Mouse (Mus musculus): Measurements from ENCODE around the gene Thbs1. TPM values are rescaled to one million over a fixed set of nuclear protein-coding genes. Genes with fewer than 3 reads are reported as not detected.

The Thbs1 gene
- polyA plus RNA-seq, 1 experiment from 2014 or later, result 26.5 TPM

- H3K9me3 ChIP-seq (ENCODE audit: control insufficient read depth, low read length), result no peaks in the 10 kb centered on the region
- no peak for ATAC-seq (ENCODE audit: insufficient number of reproducible peaks, insufficient read depth, low FRiP score, low read depth)
- H3K4me1 ChIP-seq (ENCODE audit: control insufficient read depth in 2 of 2, insufficient read depth in 2 of 2, low read length in 2 of 2), result no peaks in the 10 kb centered on the region; a peak in 2 of 4 replicates
- no peak overlapping the region for H3K27ac ChIP-seq (replicated peaks in 1 of 2; ENCODE audit: control insufficient read depth in 1 of 2, insufficient read depth in 1 of 2, low read depth in 2 of 2, low read length in 2 of 2)
- H3K9ac ChIP-seq (ENCODE audit: low read length), result no peak overlapping the region
- H3K4me2 ChIP-seq (ENCODE audit: low read length), result no peak overlapping the region
- H3K36me3 ChIP-seq (ENCODE audit: control insufficient read depth, insufficient read depth, low read length), result peaks cover 99% of the 10 kb centered on the region
- WGBS, result 90% methylated on average over 7 of the region's 7 CpGs
- no peak overlapping the region for H3K4me3 ChIP-seq (ENCODE audit: control insufficient read depth in 1 of 2, insufficient read depth in 1 of 2, low read depth in 1 of 2, low read length in 2 of 2)
- no peaks in the 10 kb centered on the region for H3K27me3 ChIP-seq (ENCODE audit: control insufficient read depth, insufficient read depth, low read length)
These were observed 9.1 kb downstream of the Thbs1 start for GRCm38 (mm10) chr2:118120751-118121150.

- no peaks in the 10 kb centered on the region for H3K27me3 ChIP-seq (ENCODE audit: control insufficient read depth, insufficient read depth, low read length)
- 89% methylated on average over 6 of the region's 6 CpGs for WGBS
- ATAC-seq (ENCODE audit: insufficient number of reproducible peaks, insufficient read depth, low FRiP score, low read depth), result no peak
- H3K4me1 ChIP-seq (ENCODE audit: control insufficient read depth in 2 of 2, insufficient read depth in 2 of 2, low read length in 2 of 2), result no peaks in the 10 kb centered on the region; a peak in 2 of 4 replicates
- no peak overlapping the region for H3K4me2 ChIP-seq (ENCODE audit: low read length)
- no peak overlapping the region for H3K4me3 ChIP-seq (ENCODE audit: control insufficient read depth in 1 of 2, insufficient read depth in 1 of 2, low read depth in 1 of 2, low read length in 2 of 2)
- H3K9me3 ChIP-seq (ENCODE audit: control insufficient read depth, low read length), result no peaks in the 10 kb centered on the region
- H3K27ac ChIP-seq (replicated peaks in 1 of 2; ENCODE audit: control insufficient read depth in 1 of 2, insufficient read depth in 1 of 2, low read depth in 2 of 2, low read length in 2 of 2), result no peak overlapping the region
- peaks cover 88% of the 10 kb centered on the region for H3K36me3 ChIP-seq (ENCODE audit: control insufficient read depth, insufficient read depth, low read length)
- no peak overlapping the region for H3K9ac ChIP-seq (ENCODE audit: low read length)
These were observed 10.6 kb downstream of the Thbs1 start for GRCm38 (mm10) chr2:118122291-118122690.

- Histone ChIP-seq H3K4me1 (ENCODE audit: control insufficient read depth in 2 of 2, insufficient read depth in 2 of 2, low read length in 2 of 2) (no peaks in the 10 kb centered on the region), H3K36me3 (ENCODE audit: control insufficient read depth, insufficient read depth, low read length) (peaks cover 74% of the 10 kb centered on the region), H3K4me3 (ENCODE audit: control insufficient read depth in 1 of 2, insufficient read depth in 1 of 2, low read depth in 1 of 2, low read length in 2 of 2) (no peak overlapping the region), H3K27ac (replicated peaks in 1 of 2; ENCODE audit: control insufficient read depth in 1 of 2, insufficient read depth in 1 of 2, low read depth in 2 of 2, low read length in 2 of 2) (no peak overlapping the region), H3K9ac (ENCODE audit: low read length) (no peak overlapping the region), H3K27me3 (ENCODE audit: control insufficient read depth, insufficient read depth, low read length) (no peaks in the 10 kb centered on the region), H3K9me3 (ENCODE audit: control insufficient read depth, low read length) (no peaks in the 10 kb centered on the region), H3K4me2 (ENCODE audit: low read length) (no peak overlapping the region)
- no peak for ATAC-seq (ENCODE audit: insufficient number of reproducible peaks, insufficient read depth, low FRiP score, low read depth)
- 87% methylated on average over 9 of the region's 9 CpGs for WGBS
These were observed 12.1 kb downstream of the Thbs1 start for GRCm38 (mm10) chr2:118123743-118124142.

- WGBS, result 85% methylated on average over 7 of the region's 7 CpGs
- Histone ChIP-seq H3K9me3 (ENCODE audit: control insufficient read depth, low read length) (no peaks in the 10 kb centered on the region), H3K27me3 (ENCODE audit: control insufficient read depth, insufficient read depth, low read length) (no peaks in the 10 kb centered on the region), H3K4me2 (ENCODE audit: low read length) (no peak overlapping the region), H3K4me3 (ENCODE audit: control insufficient read depth in 1 of 2, insufficient read depth in 1 of 2, low read depth in 1 of 2, low read length in 2 of 2) (no peak overlapping the region), H3K27ac (replicated peaks in 1 of 2; ENCODE audit: control insufficient read depth in 1 of 2, insufficient read depth in 1 of 2, low read depth in 2 of 2, low read length in 2 of 2) (no peak overlapping the region), H3K9ac (ENCODE audit: low read length) (no peak overlapping the region), H3K36me3 (ENCODE audit: control insufficient read depth, insufficient read depth, low read length) (peaks cover 67% of the 10 kb centered on the region), H3K4me1 (ENCODE audit: control insufficient read depth in 2 of 2, insufficient read depth in 2 of 2, low read length in 2 of 2) (no peaks in the 10 kb centered on the region)
- ATAC-seq (ENCODE audit: insufficient number of reproducible peaks, insufficient read depth, low FRiP score, low read depth), result no peak
These were observed 12.8 kb downstream of the Thbs1 start for GRCm38 (mm10) chr2:118124437-118124836.

- Histone ChIP-seq H3K27me3 (ENCODE audit: control insufficient read depth, insufficient read depth, low read length) (no peaks in the 10 kb centered on the region), H3K4me1 (ENCODE audit: control insufficient read depth in 2 of 2, insufficient read depth in 2 of 2, low read length in 2 of 2) (no peaks in the 10 kb centered on the region), H3K4me2 (ENCODE audit: low read length) (no peak overlapping the region), H3K9ac (ENCODE audit: low read length) (no peak overlapping the region), H3K9me3 (ENCODE audit: control insufficient read depth, low read length) (no peaks in the 10 kb centered on the region), H3K4me3 (ENCODE audit: control insufficient read depth in 1 of 2, insufficient read depth in 1 of 2, low read depth in 1 of 2, low read length in 2 of 2) (no peak overlapping the region), H3K27ac (replicated peaks in 1 of 2; ENCODE audit: control insufficient read depth in 1 of 2, insufficient read depth in 1 of 2, low read depth in 2 of 2, low read length in 2 of 2) (no peak overlapping the region), H3K36me3 (ENCODE audit: control insufficient read depth, insufficient read depth, low read length) (peaks cover 58% of the 10 kb centered on the region)
- ATAC-seq (ENCODE audit: insufficient number of reproducible peaks, insufficient read depth, low FRiP score, low read depth), result no peak
- 76% methylated on average over 11 of the region's 11 CpGs for WGBS
These were observed 13.7 kb downstream of the Thbs1 start for GRCm38 (mm10) chr2:118125211-118125939.

- H3K27ac ChIP-seq (replicated peaks in 1 of 2; ENCODE audit: control insufficient read depth in 1 of 2, insufficient read depth in 1 of 2, low read depth in 2 of 2, low read length in 2 of 2), result no peak overlapping the region
- no peaks in the 10 kb centered on the region for H3K9me3 ChIP-seq (ENCODE audit: control insufficient read depth, low read length)
- 80% methylated on average over 7 of the region's 7 CpGs for whole genome bisulfite sequencing
- no peak overlapping the region for H3K4me2 ChIP-seq (ENCODE audit: low read length)
- no peak for ATAC-seq (ENCODE audit: insufficient number of reproducible peaks, insufficient read depth, low FRiP score, low read depth)
- no peak overlapping the region for H3K4me3 ChIP-seq (ENCODE audit: control insufficient read depth in 1 of 2, insufficient read depth in 1 of 2, low read depth in 1 of 2, low read length in 2 of 2)
- H3K9ac ChIP-seq (ENCODE audit: low read length), result no peak overlapping the region
- peaks cover 51% of the 10 kb centered on the region for H3K36me3 ChIP-seq (ENCODE audit: control insufficient read depth, insufficient read depth, low read length)
- no peaks in the 10 kb centered on the region for H3K27me3 ChIP-seq (ENCODE audit: control insufficient read depth, insufficient read depth, low read length)
- H3K4me1 ChIP-seq (ENCODE audit: control insufficient read depth in 2 of 2, insufficient read depth in 2 of 2, low read length in 2 of 2), result no peaks in the 10 kb centered on the region
These were observed 14.3 kb downstream of the Thbs1 start for GRCm38 (mm10) chr2:118125943-118126470.

- Histone ChIP-seq H3K4me3 (ENCODE audit: control insufficient read depth in 1 of 2, insufficient read depth in 1 of 2, low read depth in 1 of 2, low read length in 2 of 2) (no peak overlapping the region), H3K9me3 (ENCODE audit: control insufficient read depth, low read length) (no peaks in the 10 kb centered on the region), H3K27ac (replicated peaks in 1 of 2; ENCODE audit: control insufficient read depth in 1 of 2, insufficient read depth in 1 of 2, low read depth in 2 of 2, low read length in 2 of 2) (no peak overlapping the region), H3K4me1 (ENCODE audit: control insufficient read depth in 2 of 2, insufficient read depth in 2 of 2, low read length in 2 of 2) (no peaks in the 10 kb centered on the region), H3K27me3 (ENCODE audit: control insufficient read depth, insufficient read depth, low read length) (no peaks in the 10 kb centered on the region), H3K4me2 (ENCODE audit: low read length) (no peak overlapping the region), H3K9ac (ENCODE audit: low read length) (no peak overlapping the region), H3K36me3 (ENCODE audit: control insufficient read depth, insufficient read depth, low read length) (peaks cover 36% of the 10 kb centered on the region)
- WGBS, result 81% methylated on average over 5 of the region's 5 CpGs
- ATAC-seq (ENCODE audit: insufficient number of reproducible peaks, insufficient read depth, low FRiP score, low read depth), result no peak
These were observed 16.0 kb downstream of the Thbs1 start for GRCm38 (mm10) chr2:118127516-118128288.
